Mouse (Mus musculus) central nervous system, embryonic 11.5 days (tissue): ENCODE data around the gene Lipn. TPM values are rescaled to one million over a fixed set of nuclear protein-coding genes. Genes with fewer than 3 reads are reported as not detected.

ENCODE experiments used
- polyA plus RNA-seq: library from polyadenylated mRNA; depleted of rRNA; stranded (reverse); fragments of >200 nt; gene quantifications from 2 replicates; pipeline ENCODE4 v1.2.3, GENCODE M21; 2012; rRNA removed

Lipn gene
- polyA plus RNA-seq: not detected in 2 replicates

DNA sequence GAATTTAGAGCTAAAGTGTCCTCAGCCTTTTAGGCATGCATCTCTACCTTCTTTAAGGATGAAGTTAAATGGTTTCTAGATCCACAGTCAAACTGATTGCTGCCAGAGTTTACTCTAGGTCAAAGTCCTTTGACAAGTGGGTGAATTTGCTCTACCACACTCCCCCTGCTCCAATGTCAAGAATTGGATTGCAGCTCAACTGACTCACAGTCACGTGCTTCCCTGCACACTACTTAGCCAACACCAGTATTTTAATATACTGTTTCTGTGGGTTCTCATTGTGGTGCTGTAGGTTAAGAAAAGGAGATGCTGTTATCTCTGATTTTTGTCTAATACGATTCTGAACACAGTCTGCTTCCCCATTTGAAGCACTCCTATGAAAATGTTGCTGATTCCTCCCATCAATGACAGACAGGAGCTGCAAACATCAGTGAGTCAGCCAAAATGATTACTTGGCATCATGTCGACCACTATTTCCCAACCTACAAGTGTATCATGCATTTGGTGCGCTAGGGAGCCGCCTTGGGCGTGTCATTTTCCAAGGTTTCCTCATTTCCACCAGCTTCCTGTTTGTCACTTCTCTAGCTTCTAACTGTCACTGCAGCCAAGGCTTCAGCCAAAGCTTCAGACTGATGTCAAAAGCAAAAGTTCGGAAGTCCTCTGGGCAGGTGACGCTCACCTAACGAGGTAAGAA, at the start of gene Lipn:
Gene Lipn, plus strand, starts transcription at position 580 of the 694 bp plus-strand sequence.

GRCm38 (mm10) chr19:34100633-34101032, 33.5 kb downstream of the Lipn start, which contains the start of gene Lipm:
TSS of gene Lipm (plus strand) at chr19:34100933.

Other genes with a start within 250 kb of the Lipn start
- not detected in 2 replicates for gene Lipf, start 106.2 kb upstream of the Lipn start, polyA plus RNA-seq
- gene Lipk, start 59.1 kb upstream of the Lipn start, polyA plus RNA-seq: not detected in 2 replicates
- not detected in 2 replicates for gene Lipm, start 33.6 kb downstream of the Lipn start, polyA plus RNA-seq
- 0.16 TPM in 1 of 2 replicates, not detected in the other for gene Ankrd22, start 98.7 kb downstream of the Lipn start, polyA plus RNA-seq
- gene Stambpl1, start 124.9 kb downstream of the Lipn start, polyA plus RNA-seq: 1.5 and 3.2 TPM in 2 replicates
- 39.3 and 140 TPM in 2 replicates for gene Acta2, start 188.2 kb downstream of the Lipn start, polyA plus RNA-seq
- 0.59 and 0.99 TPM in 2 replicates for gene Fas, start 223.3 kb downstream of the Lipn start, polyA plus RNA-seq